Mouse (Mus musculus) midbrain, embryonic 15.5 days (tissue): ENCODE data around the gene Ptprd. TPM values are rescaled to one million over a fixed set of nuclear protein-coding genes. Genes with fewer than 3 reads are reported as not detected.

Experiments used
- ATAC-seq: fragments of 200-750 bp; cut with Nextera tagmentation; replicated peaks from 2 replicates; pipeline ENCODE4 v1.8.0; 2017; ENCODE audit warnings: moderate TSS enrichment
- H3K27ac ChIP-seq: fragments of 300-500 bp; sonication (generic); 2 replicates; pipeline ENCODE4 v1.5.1; 2015; ENCODE audit warnings: mild to moderate bottlenecking, inconsistent platforms
- H3K27me3 ChIP-seq: fragments of 300-500 bp; sonication (generic); replicated peaks from 2 replicates; pipeline ENCODE4 v1.6.1; 2015; ENCODE audit warnings: inconsistent platforms
- H3K36me3 ChIP-seq: fragments of 300-500 bp; sonication (generic); replicated peaks from 2 replicates; pipeline ENCODE4 v1.6.1; 2015; ENCODE audit warnings: inconsistent platforms
- H3K4me1 ChIP-seq: fragments of 300-500 bp; sonication (generic); 2 replicates; pipeline ENCODE4 v1.6.1; 2015; ENCODE audit warnings: inconsistent platforms
- H3K4me2 ChIP-seq: fragments of 300-500 bp; sonication (generic); 2 replicates; pipeline ENCODE4 v1.6.1; 2015; ENCODE audit warnings: inconsistent platforms, mild to moderate bottlenecking, moderate library complexity
- H3K4me3 ChIP-seq: fragments of 300-500 bp; sonication (generic); 2 replicates; pipeline ENCODE4 v1.5.1; 2015; ENCODE audit warnings: mild to moderate bottlenecking, inconsistent platforms
- H3K9ac ChIP-seq: fragments of 300-500 bp; sonication (generic); 2 replicates; pipeline ENCODE4 v1.6.1; 2015; ENCODE audit warnings: mild to moderate bottlenecking, inconsistent platforms
- H3K9me3 ChIP-seq: fragments of 300-500 bp; sonication (generic); 2 replicates; pipeline ENCODE4 v1.6.1; 2016; ENCODE audit warnings: inconsistent platforms
- WGBS: fragments of 180-500 bp; shearing (Covaris S2); methylation state at CpG from one replicate; pipeline ENCODE4 v1.1.7; 2015; ENCODE audit warnings: mixed read lengths; 5-methylcytosine and 5-hydroxymethylcytosine counted together
- polyA plus RNA-seq: library from polyadenylated mRNA; unstranded; fragments of >200 nt; fragmentation: Nextera tagmentation; extraction: Ambion mirVana; gene quantifications from 2 replicates; pipeline ENCODE4 v1.2.1, GENCODE M21; 2015

Ptprd gene
- polyA plus RNA-seq, 1 experiment from 2014 or later, result 91.7 TPM

- Histone ChIP-seq H3K27ac (no peak overlapping the region), H3K9me3 (no peaks in the 10 kb centered on the region), H3K36me3 (no peaks in the 10 kb centered on the region), H3K4me1 (peaks cover 5% of the 10 kb centered on the region), H3K4me3 (no peak overlapping the region), H3K27me3 (no peaks in the 10 kb centered on the region), H3K9ac (no peak overlapping the region), H3K4me2 (no peak overlapping the region)
- 31% methylated on average over 9 of the region's 9 CpGs for WGBS
- 0 out of 2 replicates have a peak, but pooled peaks have one; percentile 14 for ATAC-seq
These were observed 1413.5 kb downstream of the Ptprd start for GRCm38 (mm10) chr4:76798010-76799007.

GRCm38 (mm10) chr4:76785389-76785788 is 1426.4 kb downstream of the Ptprd start:
- no peak overlapping the region for H3K9ac ChIP-seq
- H3K9me3 ChIP-seq, result no peaks in the 10 kb centered on the region
- no peaks in the 10 kb centered on the region for H3K36me3 ChIP-seq
- no peak for ATAC-seq
- no peak overlapping the region for H3K27ac ChIP-seq
- H3K27me3 ChIP-seq, result no peaks in the 10 kb centered on the region
- WGBS, result 90% methylated on average over 2 of the region's 2 CpGs
- no peak overlapping the region for H3K4me2 ChIP-seq
- H3K4me1 ChIP-seq, result no peaks in the 10 kb centered on the region
- H3K4me3 ChIP-seq, result no peak overlapping the region

DNA sequence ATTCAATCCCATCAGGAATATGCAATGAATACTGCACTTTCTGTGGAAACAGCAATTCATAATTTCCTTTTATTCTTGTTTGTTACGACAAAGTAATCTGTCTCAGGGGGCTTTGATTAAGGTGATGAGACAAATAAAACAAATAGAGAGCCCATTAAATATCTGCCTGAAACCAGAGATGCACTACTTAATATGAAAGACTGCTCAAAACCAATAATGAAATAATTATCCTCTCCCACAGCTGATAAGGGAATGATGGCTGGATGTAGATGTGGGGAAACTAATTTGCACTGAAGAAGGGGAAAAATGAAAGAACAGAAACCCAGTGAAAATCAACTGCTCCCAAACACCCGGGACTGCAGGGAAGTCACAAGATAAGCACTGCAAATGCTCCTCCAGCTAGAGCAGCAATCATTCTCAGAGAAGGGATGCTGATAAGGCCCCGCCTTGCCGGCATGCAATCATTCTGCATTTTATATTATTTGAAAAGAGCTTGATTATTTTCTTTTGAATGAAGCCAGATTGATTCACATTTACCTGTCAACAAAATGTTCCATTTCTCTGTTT is 1432.1 kb downstream of the Ptprd start:
- WGBS, result 51% methylated on average over 4 of the region's 4 CpGs
- H3K9me3 ChIP-seq, result no peaks in the 10 kb centered on the region
- 0 out of 2 replicates have a peak, but pooled peaks cover 4% of the 10 kb centered on the region for H3K4me1 ChIP-seq
- H3K27me3 ChIP-seq, result no peaks in the 10 kb centered on the region
- H3K4me2 ChIP-seq, result no peak overlapping the region
- no peak overlapping the region for H3K9ac ChIP-seq
- H3K4me3 ChIP-seq, result no peak overlapping the region
- peak; percentile 74; the same call in 1 of the 2 replicates for ATAC-seq
- 0 out of 2 replicates have a peak overlapping the region, but pooled peaks have one; percentile 20 for H3K27ac ChIP-seq
- H3K36me3 ChIP-seq, result no peaks in the 10 kb centered on the region

DNA sequence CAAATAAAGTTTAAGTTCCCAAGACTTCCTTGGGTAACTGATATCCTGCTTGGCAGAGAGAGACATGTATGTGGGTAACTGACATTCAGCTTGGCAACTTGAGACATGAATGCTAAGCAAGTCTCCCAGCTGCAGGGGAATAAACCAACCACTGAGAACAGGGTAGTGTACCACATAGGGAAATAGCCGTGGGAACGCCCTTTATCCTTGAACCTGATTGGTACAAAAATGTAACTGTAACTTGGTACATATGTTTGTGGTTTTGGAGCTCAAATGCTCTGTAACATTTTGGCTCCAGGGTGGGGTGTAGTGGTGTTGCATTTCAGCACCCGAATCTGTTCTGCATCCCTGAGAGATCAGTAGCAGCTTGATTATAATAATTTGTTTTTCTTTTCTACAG is 1444.8 kb downstream of the Ptprd start:
- Histone ChIP-seq H3K27ac (no peak overlapping the region), H3K9me3 (no peaks in the 10 kb centered on the region), H3K4me3 (no peak overlapping the region), H3K9ac (no peak overlapping the region), H3K4me2 (no peak overlapping the region), H3K27me3 (no peaks in the 10 kb centered on the region), H3K36me3 (no peaks in the 10 kb centered on the region), H3K4me1 (no peaks in the 10 kb centered on the region)
- no peak for ATAC-seq
- WGBS, result 84% methylated on average over 3 of the region's 3 CpGs

DNA sequence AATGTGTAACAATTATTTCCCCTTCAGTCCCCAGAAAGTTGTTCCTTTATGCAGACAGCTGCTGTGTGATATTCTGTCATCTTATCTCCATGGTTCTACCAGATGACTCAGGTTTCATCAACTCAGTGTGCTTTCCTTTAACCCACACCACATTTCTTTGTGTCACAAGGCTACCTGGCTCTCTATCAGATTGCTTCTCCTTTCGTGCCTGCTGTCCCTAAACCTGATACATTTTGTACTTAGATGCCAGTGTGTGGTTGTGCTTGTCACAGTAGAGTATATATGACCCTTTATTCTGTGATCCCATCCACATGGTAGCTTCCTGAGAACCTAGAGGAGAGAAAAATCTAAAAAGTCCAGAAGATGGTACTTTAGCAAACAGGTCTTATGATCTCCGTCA is 1445.3 kb downstream of the Ptprd start:
- Histone ChIP-seq H3K27me3 (no peaks in the 10 kb centered on the region), H3K4me1 (no peaks in the 10 kb centered on the region), H3K9ac (no peak overlapping the region), H3K4me3 (no peak overlapping the region), H3K36me3 (no peaks in the 10 kb centered on the region), H3K4me2 (no peak overlapping the region), H3K9me3 (no peaks in the 10 kb centered on the region), H3K27ac (no peak overlapping the region)
- 88% methylated on average over 2 of the region's 2 CpGs for WGBS
- no peak for ATAC-seq

DNA sequence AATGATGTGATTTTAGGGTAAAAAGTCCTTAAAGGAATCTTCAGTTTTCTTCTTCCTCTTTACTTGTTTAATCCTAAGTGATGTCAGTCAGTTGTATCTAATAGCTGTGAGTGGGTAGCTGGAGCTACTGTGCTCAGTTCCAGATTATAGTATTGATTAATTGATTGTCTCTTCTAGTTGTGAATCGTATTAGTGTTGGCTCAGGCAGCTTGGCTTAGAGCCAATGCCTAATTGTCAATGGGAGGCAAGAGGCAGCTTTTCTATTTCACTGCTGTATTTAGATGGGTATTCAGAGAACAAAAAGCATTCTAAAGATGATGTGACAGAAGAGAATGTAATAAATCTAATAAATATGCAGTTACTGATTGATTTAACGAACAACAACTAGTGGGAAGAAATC is 1461.1 kb downstream of the Ptprd start:
- ATAC-seq, result no peak
- Histone ChIP-seq H3K27ac (no peak overlapping the region), H3K4me2 (no peak overlapping the region), H3K36me3 (no peaks in the 10 kb centered on the region), H3K4me1 (no peaks in the 10 kb centered on the region), H3K9ac (no peak overlapping the region), H3K27me3 (no peaks in the 10 kb centered on the region), H3K4me3 (no peak overlapping the region), H3K9me3 (no peaks in the 10 kb centered on the region; the same call in 1 of the 2 replicates)
- 38% methylated on average over 2 of the region's 2 CpGs for WGBS

GRCm38 (mm10) chr4:76735831-76736230 is 1475.9 kb downstream of the Ptprd start:
- Histone ChIP-seq H3K4me1 (no peaks in the 10 kb centered on the region), H3K4me3 (no peak overlapping the region), H3K9ac (no peak overlapping the region), H3K27ac (no peak overlapping the region), H3K4me2 (no peak overlapping the region), H3K36me3 (no peaks in the 10 kb centered on the region), H3K27me3 (no peaks in the 10 kb centered on the region), H3K9me3 (no peaks in the 10 kb centered on the region)
- 66% methylated on average over 1 of the region's 1 CpGs for WGBS
- no peak for ATAC-seq

DNA sequence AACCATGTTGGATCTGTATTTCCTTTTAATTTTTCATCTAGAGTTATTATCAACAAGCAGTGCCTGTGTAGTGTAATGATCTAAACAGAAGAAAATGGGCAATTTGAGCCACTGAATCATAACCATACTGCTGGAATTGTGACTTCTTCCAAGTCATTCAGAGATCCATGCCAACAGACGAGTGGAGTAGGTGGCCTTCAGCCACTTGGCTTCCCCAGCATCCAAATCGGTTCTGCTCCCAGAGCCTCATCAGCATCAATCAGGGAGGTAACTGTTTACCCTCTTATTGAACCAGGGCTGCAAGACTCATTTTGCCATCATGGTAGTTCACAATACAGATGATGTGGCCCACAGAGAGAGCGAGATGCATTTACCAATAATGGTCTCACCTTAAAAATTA is 1536.0 kb downstream of the Ptprd start:
- Histone ChIP-seq H3K4me2 (no peak overlapping the region), H3K4me1 (no peaks in the 10 kb centered on the region), H3K9ac (no peak overlapping the region), H3K36me3 (no peaks in the 10 kb centered on the region), H3K27me3 (no peaks in the 10 kb centered on the region), H3K27ac (no peak overlapping the region), H3K4me3 (no peak overlapping the region), H3K9me3 (no peaks in the 10 kb centered on the region)
- WGBS, result 85% methylated on average over 3 of the region's 3 CpGs
- no peak for ATAC-seq

GRCm38 (mm10) chr4:76673224-76673623 is 1538.5 kb downstream of the Ptprd start:
- Histone ChIP-seq H3K27me3 (no peaks in the 10 kb centered on the region), H3K9ac (no peak overlapping the region), H3K4me3 (no peak overlapping the region), H3K9me3 (no peaks in the 10 kb centered on the region), H3K27ac (no peak overlapping the region), H3K4me1 (no peaks in the 10 kb centered on the region), H3K4me2 (no peak overlapping the region), H3K36me3 (no peaks in the 10 kb centered on the region)
- ATAC-seq, result no peak

DNA sequence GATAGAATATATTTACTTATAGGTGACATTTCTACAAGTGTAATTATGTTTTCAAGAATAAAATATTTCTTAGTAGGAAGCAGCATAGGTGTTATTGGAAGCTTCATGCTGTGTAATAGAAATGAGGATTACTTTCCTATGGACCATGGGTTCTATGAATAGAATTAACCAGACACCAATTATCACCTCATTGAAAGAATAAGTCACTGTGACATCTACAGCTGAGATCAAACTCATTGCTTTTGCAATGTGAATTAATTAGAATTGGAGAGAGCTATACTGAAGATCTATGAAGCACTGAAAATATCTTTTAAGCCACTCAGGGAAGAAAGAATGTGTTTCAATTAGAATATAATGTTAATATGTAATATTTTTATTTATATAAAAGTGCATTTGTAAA is 1539.1 kb downstream of the Ptprd start:
- H3K4me2 ChIP-seq, result no peak overlapping the region
- H3K36me3 ChIP-seq, result no peaks in the 10 kb centered on the region
- H3K27me3 ChIP-seq, result no peaks in the 10 kb centered on the region
- no peak overlapping the region for H3K9ac ChIP-seq
- ATAC-seq, result no peak
- H3K9me3 ChIP-seq, result no peaks in the 10 kb centered on the region
- no peak overlapping the region for H3K27ac ChIP-seq
- no peak overlapping the region for H3K4me3 ChIP-seq
- H3K4me1 ChIP-seq, result no peaks in the 10 kb centered on the region

GRCm38 (mm10) chr4:76661725-76662124 is 1550.0 kb downstream of the Ptprd start:
- Histone ChIP-seq H3K4me2 (no peak overlapping the region), H3K4me1 (no peaks in the 10 kb centered on the region), H3K9ac (no peak overlapping the region), H3K9me3 (no peaks in the 10 kb centered on the region), H3K27me3 (no peaks in the 10 kb centered on the region), H3K36me3 (no peaks in the 10 kb centered on the region), H3K27ac (no peak overlapping the region), H3K4me3 (no peak overlapping the region)
- 58% methylated on average over 4 of the region's 4 CpGs for WGBS
- ATAC-seq, result no peak

GRCm38 (mm10) chr4:76660146-76660545 is 1551.6 kb downstream of the Ptprd start:
- H3K9me3 ChIP-seq, result no peaks in the 10 kb centered on the region
- H3K4me3 ChIP-seq, result no peak overlapping the region
- ATAC-seq, result no peak
- no peaks in the 10 kb centered on the region for H3K36me3 ChIP-seq
- H3K4me2 ChIP-seq, result no peak overlapping the region
- no peaks in the 10 kb centered on the region for H3K27me3 ChIP-seq
- no peak overlapping the region for H3K9ac ChIP-seq
- WGBS, result 87% methylated on average over 2 of the region's 2 CpGs
- H3K4me1 ChIP-seq, result no peaks in the 10 kb centered on the region
- H3K27ac ChIP-seq, result no peak overlapping the region

DNA sequence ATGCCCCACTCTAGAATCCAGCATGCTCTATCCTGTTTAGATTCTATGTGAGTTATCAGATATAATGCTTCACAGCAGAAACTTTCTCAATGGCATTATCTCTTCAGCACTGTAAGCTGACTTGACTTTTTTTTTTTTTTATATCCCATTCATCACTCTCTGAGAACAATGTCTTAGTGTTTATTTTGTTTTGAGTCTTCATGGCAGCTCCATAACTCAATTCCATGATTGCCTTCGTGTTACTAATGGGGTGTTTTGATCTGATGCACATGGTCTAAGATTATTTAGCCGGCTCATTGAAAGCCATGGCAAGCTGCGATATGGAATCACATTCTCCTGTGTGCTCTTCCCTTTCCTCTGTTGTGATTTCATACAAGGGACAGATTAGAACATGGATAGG is 1555.0 kb downstream of the Ptprd start:
- ATAC-seq, result no peak

More for the DNA sequence above, 1555.0 kb downstream of the Ptprd start:
- no peaks in the 10 kb centered on the region for H3K4me1 ChIP-seq
- H3K27me3 ChIP-seq, result no peaks in the 10 kb centered on the region
- 84% methylated on average over 3 of the region's 3 CpGs for WGBS
- no peaks in the 10 kb centered on the region for H3K9me3 ChIP-seq
- H3K4me2 ChIP-seq, result no peak overlapping the region
- H3K27ac ChIP-seq, result no peak overlapping the region
- H3K4me3 ChIP-seq, result no peak overlapping the region
- no peaks in the 10 kb centered on the region for H3K36me3 ChIP-seq
- H3K9ac ChIP-seq, result no peak overlapping the region
